Mouse (Mus musculus) kidney, postnatal 36 days (tissue): ENCODE measurements around the gene Flnc.

ENCODE experiments used
- DNase-seq, 2 experiments: peaks; one replicate each; pipeline ENCODE4 v3.0.0; 2021 to 2022; ENCODE audit warnings: mixed read lengths in 2 of 2

Flnc gene

GRCm38 (mm10) chr6:29432156-29432555, 900 bp upstream of the Flnc start:
- no peak for DNase-seq

DNA sequence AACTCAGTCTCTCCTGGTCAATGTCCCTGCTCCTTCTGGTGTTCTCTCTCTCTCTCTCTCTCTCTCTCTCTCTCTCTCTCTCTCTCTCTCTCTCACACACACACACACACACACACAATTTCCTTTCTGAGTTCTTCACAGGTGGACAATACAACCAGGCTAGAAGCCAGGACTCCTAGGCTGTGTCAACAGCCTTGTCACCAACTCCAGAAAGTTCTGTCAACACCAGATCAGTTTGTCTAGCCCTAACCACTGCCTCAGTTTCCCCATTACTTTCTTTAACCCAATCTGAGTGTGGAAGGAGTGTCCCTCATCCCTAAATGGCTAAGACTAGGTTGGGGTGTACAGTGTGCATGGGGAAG, 399 bp upstream of the Flnc start:
- no peak for DNase-seq

DNA sequence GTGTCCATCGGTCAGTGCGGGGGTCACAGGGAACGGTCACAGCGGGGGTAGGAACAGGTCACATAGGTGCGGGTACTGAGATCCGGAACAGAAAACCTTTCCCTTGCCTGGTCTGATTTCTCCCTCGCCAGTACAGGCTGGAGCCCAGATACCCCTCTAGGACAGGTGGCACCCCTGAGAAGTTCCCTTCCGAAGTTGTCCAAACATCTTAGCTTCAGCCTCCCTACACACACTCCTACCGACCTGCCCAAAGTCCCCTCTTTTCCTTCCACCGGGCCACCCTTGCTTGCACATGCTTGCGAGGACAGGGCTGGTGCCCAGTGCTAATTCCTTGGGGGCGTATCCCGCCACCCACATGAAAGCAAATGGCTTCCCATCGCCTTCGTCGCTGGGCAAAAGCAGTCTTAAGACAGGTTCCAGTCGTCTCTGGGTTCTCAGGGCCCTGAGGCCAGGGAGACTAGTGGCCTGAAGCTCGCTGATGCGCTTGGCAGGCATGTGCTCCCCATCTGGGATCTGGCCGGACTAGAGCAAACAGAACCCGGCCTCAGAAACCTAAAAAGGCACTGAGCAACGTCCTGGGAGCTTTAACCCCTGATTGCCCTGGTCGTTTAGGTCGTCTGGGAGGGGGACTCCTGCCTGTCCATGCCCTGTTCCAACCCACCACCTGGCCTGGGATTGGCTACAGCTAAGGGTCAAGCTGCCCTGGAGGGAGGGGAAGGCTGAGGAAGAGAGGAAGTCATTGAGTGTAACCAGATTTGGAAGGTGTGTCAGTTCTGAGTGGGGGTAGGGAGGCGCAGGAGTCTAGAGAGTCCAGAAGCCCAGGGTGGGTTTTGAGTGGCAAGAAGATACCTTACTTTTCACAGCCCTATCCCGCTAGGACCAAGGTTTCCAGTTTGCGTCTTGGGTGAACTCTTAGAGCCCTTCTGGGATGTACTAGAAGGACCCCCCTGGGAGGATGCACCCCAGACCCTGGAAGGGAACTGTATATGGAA, 1.0 kb downstream of the Flnc start:
- no peak for DNase-seq

GRCm38 (mm10) chr6:29434911-29435691, 2.0 kb downstream of the Flnc start:
- DNase-seq, result no peak

GRCm38 (mm10) chr6:29435940-29436451, 2.9 kb downstream of the Flnc start:
- DNase-seq, result no peak

GRCm38 (mm10) chr6:29436461-29436934, 3.4 kb downstream of the Flnc start:
- DNase-seq, result no peak

GRCm38 (mm10) chr6:29439251-29439650, 6.2 kb downstream of the Flnc start:
- DNase-seq, result no peak

DNA sequence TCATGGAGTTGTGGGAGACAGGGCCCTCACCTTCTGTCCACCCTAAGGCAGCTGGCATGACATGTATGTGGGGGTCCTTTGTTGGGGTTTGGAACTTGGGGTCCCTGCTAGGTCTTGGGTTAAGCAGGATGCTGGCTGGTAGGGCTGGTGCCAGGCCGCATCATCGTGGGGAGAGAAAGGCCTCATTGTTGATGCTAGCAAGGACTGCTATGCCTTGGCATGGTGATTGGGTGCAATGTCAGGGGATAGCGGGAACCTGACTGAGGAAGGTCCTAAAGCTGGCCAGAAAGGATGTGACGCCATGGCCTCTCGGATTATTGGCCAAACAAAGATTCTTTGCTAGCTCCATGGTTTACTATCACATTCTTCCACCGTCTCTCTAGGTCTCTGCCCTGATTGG, 6.7 kb downstream of the Flnc start:
- no peak for DNase-seq

GRCm38 (mm10) chr6:29444773-29445172, 11.7 kb downstream of the Flnc start:
- DNase-seq, result peak; percentile 27 to 75

GRCm38 (mm10) chr6:29445354-29445753, 12.3 kb downstream of the Flnc start:
- no peak for DNase-seq

GRCm38 (mm10) chr6:29449858-29450257, 16.8 kb downstream of the Flnc start:
- DNase-seq, result no peak

- DNase-seq, result no peak
Observed at GRCm38 (mm10) chr6:29450667-29451066, 17.6 kb downstream of the Flnc start.

GRCm38 (mm10) chr6:29461502-29461901, 28.4 kb downstream of the Flnc start:
- no peak for DNase-seq

- DNase-seq, result no peak
Observed at GRCm38 (mm10) chr6:29463388-29463787, 30.3 kb downstream of the Flnc start.

DNA sequence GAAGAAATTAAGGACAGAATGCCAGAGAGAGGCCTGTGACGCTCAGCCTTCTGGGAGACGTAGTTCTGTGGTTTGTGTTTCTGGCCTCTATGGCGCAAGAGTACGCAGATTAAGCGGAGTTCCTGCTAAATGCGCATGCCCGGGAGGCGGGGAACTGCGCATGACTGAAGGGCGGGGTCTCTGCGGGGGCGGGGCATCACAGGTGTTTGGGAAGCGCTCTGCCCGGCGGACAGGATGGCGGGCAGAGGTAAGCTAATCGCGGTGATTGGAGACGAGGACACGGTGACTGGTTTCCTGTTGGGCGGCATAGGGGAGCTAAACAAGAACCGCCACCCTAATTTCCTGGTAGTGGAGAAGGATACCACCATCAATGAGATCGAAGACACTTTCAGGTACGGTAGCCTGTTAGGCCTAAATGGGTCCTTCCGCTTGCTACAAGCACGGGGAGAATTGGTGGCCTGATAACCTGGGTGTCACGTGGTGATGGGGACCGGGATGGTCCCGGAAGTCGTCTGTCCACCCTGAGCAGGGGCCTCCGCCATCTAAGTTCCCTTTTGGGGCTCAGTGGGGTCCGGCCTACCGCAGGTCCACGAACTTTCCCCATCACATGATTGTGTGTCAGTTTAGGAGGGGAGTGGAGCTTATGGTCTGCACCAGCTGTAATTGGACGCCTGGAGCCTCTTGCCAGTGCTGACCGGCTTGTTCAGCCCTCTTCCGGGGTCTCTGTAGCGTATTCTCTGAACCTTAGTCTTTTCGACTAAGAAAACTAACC, 34.7 kb downstream of the Flnc start, which contains the start of gene Atp6v1f:
Gene Atp6v1f (plus strand): TSS at position 136 of the 772 bp plus-strand sequence.
- DNase-seq, result peak; percentile 95 to 97

- peak; percentile 48 to 53 for DNase-seq
Observed at GRCm38 (mm10) chr6:29468851-29469250, 35.8 kb downstream of the Flnc start.

DNA sequence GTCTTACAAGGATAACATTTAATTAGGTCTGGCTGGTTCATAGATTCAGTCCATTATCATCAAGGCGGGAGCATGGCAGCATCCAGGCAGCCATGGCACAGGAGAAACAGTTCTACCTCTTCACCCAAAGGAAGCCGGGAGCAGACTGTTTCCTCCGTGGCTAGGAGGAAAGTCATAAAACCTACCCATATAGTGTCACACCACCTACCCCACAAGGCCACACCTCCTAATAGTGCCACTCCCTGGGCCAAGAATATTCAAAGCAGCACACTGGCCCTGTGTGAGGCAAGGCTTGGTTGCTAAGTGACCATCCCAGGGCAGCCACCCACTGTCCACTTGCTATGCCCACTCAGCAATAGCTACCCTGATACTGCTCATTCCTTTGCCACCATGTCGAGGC, 38.1 kb downstream of the Flnc start, which contains the start of gene Atp6v1fnb:
Gene Atp6v1fnb (plus strand): TSS at position 301 of the 400 bp plus-strand sequence.
- DNase-seq, result no peak

DNA sequence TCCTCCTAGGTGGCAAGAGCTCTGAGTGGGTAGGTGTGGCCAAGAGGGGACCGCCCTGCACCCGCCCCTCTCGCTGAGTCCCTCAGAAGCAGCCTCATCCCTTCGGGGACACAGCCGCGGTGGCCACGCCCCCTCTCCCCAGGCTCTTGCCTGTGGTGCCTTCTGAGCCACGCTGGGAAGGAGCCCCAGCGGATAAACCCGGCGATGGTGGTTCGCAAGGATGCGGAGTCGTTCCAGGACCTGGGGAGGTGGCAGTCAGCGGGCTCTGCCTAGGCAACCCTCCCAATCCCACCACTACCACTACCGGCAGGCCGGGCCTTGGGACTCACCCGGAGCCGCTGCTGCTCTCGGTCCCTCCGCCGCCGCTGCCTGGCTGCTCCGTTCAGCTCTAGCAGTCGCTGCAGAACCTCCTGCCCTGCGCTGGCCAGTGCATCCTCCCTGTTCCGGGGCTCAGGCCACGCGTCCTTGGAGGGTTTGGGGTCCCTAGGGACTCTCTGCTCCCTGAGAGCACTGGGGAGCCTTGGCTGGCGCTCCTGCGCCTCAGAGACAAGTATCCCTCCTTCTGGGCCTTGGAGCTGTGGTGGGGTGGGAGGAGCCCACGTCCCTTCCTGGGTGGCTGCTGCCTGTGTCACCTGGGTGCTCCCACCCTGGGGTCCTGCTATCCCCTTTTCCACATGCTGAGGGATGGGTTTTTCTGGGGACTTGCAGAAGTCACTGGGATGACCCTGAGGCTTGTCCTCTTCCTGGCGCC, 41.1 kb downstream of the Flnc start:
- peak; percentile 94 to 95 for DNase-seq

DNA sequence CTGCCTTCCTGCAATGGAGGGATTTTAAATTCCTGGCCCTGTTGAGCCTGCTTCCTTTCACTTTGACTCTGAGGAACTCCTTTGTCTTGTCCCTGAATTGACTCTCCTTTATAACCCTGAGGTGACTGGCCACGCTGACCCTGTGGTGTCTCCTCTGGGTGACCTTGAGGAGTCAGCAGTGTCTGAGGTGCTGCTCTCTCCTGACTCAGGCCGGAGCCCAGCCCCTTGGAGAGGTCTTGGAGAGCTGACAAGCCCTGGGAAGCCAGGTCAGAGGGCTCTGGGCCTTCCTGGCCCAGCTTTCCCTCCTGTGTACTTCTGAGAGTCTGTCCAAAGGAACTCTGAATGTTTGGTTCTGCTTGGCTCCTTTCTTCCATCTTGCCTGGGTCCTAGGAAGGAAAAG, 41.7 kb downstream of the Flnc start:
- peak; percentile 71 to 77 for DNase-seq

DNA sequence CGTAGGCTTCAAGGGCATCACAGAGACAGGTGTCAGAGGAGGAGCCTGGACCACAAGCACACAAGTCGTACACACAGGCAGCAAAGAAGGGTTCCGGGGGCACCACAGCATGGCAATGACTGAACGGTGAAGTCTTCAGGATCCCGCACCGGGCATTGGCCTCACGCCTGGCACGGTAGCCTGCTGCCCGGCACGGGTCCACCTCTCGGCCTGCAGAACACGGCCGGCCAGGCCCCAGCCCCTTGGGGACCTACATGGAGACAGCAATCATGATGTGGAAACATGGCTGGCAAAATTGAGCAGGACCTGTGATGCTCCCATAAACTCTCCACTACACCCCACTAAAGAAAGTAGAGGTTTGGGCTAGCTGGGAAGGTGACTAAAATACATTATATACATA, 49.6 kb downstream of the Flnc start:
- no peak for DNase-seq

DNA sequence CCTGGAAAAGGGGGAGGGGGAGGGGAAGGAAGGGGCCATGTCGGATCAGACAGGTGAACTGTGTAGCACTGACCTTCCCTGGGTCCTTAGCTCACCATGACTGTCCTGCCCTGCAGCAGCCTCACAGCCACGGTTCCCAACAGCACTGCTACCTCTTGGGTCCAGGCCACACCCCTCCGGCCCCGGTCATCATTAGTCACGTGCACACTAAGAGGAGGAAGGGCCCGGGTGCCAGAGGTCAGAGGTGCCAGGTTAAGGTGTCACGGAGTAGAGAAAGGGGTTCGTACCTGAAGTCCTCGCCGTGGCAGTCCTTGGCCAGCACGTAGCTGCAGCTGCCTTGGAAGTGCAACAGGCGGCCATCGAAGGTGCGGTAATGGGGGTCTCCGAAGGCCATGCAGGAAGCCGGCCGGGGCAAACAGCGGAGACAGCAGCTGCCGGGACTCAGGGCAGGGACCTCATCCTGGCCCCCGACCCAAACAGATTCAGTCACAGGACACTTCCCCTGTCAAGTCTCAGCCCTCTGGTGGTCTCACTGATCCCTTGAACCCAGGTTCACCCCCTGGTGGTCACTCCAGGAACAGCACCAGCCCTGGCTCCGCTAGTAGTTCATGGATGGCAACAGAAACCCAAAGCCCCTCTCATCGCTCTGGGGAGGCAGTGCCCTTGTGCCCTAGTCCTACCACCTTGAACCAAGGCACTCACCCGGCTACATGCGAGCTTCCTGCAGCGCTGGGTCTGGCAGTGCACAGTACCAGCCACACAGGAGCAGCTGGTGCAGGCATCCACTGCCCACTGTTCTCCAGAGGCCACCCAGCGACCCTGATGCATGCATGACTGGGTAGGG, 51.9 kb downstream of the Flnc start:
- DNase-seq, result peak; percentile 58 to 88
